Mouse (Mus musculus): ENCODE data around the gene Serpinb7.

Gene Serpinb7

GRCm38 (mm10) chr1:107481452-107481851, 82.0 kb downstream of the Serpinb7 start:
- in situ Hi-C loops (cut with MboI, MseI) = loop anchor here (5.0 to 25.0 kb wide), 3 partner anchors 237 to 1544 kb away; no protein-coding TSS in a partner anchor

- in situ Hi-C loops (cut with MboI, MseI) = loop anchor here (5.0 to 25.0 kb wide), 4 partner anchors 245 to 1552 kb away; no protein-coding TSS in a partner anchor
Observed at GRCm38 (mm10) chr1:107489577-107489976, 90.1 kb downstream of the Serpinb7 start.

- in situ Hi-C loops (cut with MboI, MseI) = loop anchor here in 1 of 2 experiments (25.0 kb wide), 1 partner anchor 1559 kb away; no protein-coding TSS in a partner anchor
Observed at GRCm38 (mm10) chr1:107496789-107497188, 97.3 kb downstream of the Serpinb7 start.

GRCm38 (mm10) chr1:107502025-107502424, 102.6 kb downstream of the Serpinb7 start:
- in situ Hi-C loops (cut with MboI, MseI) = no loop called here
